Mouse (Mus musculus) gastrocnemius, postnatal 4 days (tissue): ENCODE measurements around the gene Azi2. TPM values are rescaled to one million over a fixed set of nuclear protein-coding genes. Genes with fewer than 3 reads are reported as not detected.
A peak's percentile ranks its signal among the peaks of the same experiment; 100 is the strongest.

Experiments
- DNase-seq, 2 experiments: peaks; one replicate each; pipeline ENCODE4 v3.0.0; 2021 to 2022; ENCODE audit warnings: low spot score in 2 of 2, mixed read lengths in 2 of 2
- long read RNA-seq, 2 experiments: library from polyadenylated mRNA; stranded (forward); transcript quantifications; one replicate each; pipeline ENCODE4 v2.0.0; 2021
- total RNA-seq, 2 experiments: library from RNA; stranded (reverse); gene quantifications; 2 replicates each; pipeline ENCODE4 v1.2.3; 2021

Gene Azi2
- 10 to 100 TPM; 52.4 to 57.3 TPM for total RNA-seq
- long read RNA-seq, experiment 1, transcript Azi2-201 (8 exons, 3,396 nt) = major isoform, 15 of 74 reads
- long read RNA-seq, experiment 1, partial matches to known transcripts = 2 of 74 reads
- long read RNA-seq, experiment 1, other reads (novel, unspliced or antisense) = 57 of 74 reads
- long read RNA-seq, experiment 2, transcript Azi2-201 (8 exons, 3,396 nt) = major isoform, 15 of 82 reads
- long read RNA-seq, experiment 2, partial matches to known transcripts = 3 of 82 reads
- long read RNA-seq, experiment 2, other reads (novel, unspliced or antisense) = 63 of 82 reads

DNA sequence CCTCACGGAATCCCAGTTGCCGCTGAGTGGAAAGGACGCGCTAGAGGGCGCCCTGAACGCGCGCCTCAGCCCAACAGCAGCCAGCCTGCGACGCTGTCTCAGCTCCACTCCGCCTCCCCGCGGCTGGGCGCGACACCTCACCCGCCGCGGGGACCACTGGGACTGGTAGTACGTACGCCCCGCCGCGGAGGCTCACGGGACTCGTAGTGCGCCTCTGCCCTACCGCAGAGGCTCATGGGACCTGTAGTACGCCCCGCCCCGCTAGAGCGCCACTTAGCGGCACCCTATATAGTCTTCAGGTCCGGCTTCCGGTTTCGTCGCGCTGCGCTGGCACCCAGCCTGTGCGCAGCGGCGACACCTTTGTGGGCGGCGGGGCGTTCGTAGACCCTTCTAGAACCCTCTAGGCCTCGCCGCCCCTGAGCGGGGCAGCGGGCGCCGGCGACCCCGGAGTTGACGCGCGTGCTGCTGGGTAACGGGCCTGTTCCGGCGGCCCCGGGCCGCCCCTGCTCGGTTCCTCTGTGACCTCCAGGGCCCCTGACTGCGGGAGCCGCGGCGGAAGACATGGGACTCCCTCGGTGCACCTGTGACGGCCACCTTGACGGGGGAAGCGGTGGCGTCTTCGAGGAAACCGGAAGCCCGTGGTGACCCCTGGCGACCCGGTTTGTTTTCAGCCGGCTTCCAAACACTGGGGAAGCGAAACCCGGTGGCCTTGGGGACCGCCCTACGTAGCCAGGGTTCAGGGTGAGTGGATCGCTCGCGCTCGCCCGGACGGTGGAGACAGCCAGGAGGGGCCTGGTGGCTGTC lies at the start of gene Azi2:
Azi2 (plus strand) TSS at position 282 of the 804 bp plus-strand sequence.
- DNase-seq = peak; percentile 92 to 98

GRCm38 (mm10) chr9:117996631-117997030 lies 43.7 kb upstream of the Azi2 start:
- DNase-seq = no peak

DNA sequence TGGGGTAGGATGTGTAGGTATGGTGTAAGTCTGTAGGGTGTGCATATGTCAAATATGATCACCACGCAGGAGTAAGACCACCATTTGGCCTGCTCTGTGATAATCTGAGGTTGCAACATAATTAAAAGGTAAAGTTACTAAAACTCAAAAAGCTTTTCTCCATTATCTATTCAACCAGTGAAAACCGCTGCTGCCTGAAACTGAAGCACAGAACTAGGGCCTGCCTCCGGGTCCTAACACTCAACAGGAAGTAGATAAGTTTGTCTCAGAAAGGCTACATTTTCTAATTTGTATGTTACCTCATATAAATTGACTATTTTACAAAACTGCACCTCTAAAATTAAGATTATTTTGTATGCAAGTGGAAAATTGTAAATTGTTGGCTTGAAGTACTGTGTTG lies 38.8 kb upstream of the Azi2 start:
- no peak for DNase-seq

- no peak for DNase-seq
Observed at GRCm38 (mm10) chr9:118003218-118003886, 36.9 kb upstream of the Azi2 start.

GRCm38 (mm10) chr9:118003937-118004336 lies 36.4 kb upstream of the Azi2 start:
- DNase-seq = no peak

GRCm38 (mm10) chr9:118012928-118013327 lies 27.4 kb upstream of the Azi2 start:
- no peak for DNase-seq

DNA sequence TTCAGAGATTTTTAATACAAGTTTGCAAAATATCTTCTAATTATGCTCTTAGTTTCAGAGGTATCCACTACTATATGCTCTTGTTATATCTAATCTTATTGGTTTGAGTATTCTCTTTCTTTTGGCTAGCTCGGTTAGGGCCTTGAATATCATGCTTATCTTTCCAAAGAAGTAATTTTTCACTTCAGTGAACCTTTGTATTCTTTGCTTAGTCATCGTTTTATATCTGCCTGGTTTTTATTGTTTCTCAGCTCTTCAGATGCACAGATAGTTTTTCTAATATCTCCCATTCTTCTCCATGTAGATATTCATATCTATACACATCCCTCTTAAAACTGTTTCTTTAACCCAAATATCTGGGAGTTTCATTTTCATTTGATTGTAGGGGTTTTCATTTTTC lies 15.3 kb upstream of the Azi2 start:
- no peak for DNase-seq

DNA sequence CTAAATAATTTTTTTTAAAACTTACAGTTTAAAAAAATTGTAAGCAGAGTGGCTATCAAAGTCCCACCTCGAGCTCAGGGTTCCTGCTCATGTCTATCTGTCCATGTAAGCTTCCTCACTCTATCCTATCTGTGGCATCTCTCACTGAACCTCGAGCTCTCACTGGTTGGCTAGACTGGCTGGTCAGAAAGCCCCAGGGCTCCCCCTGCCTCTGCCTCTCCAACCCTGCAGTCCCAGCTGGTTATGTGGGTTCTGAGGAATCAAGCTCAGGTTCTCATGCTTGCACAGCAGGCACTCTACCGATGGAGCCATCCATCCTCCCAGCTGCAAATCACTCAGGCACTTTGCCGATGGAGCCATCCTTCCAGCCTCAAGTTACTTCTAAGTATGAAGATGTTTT lies 10.8 kb upstream of the Azi2 start:
- no peak for DNase-seq

- no peak for DNase-seq
Observed at GRCm38 (mm10) chr9:118030252-118030651, 10.0 kb upstream of the Azi2 start.

GRCm38 (mm10) chr9:118031694-118032093 lies 8.6 kb upstream of the Azi2 start:
- no peak for DNase-seq

- DNase-seq = no peak
Observed at GRCm38 (mm10) chr9:118034990-118035389, 5.3 kb upstream of the Azi2 start.

DNA sequence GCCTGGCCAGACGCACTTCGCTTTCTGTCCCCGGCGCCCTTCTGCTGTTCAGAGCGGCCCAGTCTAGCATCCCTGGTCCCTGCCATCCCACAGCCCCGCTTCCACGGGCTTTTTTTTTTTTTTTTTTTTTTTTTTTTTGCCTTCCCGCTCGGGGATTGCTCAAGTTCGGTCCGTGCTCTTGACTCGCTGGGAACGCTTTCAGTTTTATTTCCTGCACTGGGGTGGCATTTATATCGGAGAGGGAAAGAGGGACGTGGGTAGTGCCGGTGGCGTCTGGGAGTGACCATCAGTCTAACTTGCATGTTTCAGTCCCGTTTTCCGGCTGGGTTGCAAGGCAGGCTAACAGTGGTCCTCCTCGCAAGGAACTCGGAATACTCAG lies 712 bp downstream of the Azi2 start:
- no peak for DNase-seq

- no peak for DNase-seq
Observed at GRCm38 (mm10) chr9:118041646-118042045, 1.3 kb downstream of the Azi2 start.

- DNase-seq = no peak
Observed at GRCm38 (mm10) chr9:118042738-118043137, 2.4 kb downstream of the Azi2 start.

DNA sequence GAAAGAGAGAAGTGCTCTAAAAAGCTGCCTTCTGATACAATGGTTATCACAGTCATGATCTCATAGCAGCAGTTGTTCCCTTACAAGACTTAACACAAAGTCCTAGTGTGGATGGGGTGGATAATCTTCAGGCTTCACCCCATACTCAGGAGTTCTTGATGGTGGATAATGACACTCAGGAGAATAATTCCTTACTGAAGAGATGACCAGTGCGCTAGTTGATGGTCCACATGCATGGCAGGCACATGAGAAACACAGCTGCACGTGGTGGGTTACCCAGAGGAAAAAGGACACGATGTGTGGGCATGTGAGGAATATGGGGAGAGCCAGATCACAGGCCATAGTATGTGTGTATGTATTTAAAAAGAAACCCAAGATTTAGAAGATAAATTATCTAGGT lies 3.3 kb downstream of the Azi2 start:
- no peak for DNase-seq

DNA sequence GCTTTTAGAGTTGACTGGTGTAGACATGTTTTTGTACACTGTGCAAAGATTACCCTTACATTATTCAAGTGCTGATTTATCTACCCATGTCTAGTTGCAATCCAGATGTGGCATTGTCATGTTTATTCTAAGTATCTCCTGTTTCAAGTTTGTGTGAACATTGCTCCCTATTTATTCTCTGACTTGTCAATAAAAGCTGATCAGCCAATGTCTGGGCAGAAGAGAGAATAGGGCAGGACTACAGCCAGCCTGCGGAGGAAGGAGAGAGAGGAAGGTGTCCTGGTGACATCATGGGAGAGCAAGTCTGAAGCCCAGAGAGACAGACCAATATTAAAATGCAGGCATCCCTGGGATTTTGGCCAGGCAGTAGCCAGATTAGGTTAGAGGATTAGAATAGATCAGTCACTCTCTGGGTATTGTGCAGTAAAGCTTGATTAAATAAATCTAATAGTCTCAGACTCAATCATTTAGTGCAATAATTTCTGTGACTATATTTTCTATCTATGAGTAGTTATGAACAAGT lies 4.8 kb downstream of the Azi2 start:
- no peak for DNase-seq

DNA sequence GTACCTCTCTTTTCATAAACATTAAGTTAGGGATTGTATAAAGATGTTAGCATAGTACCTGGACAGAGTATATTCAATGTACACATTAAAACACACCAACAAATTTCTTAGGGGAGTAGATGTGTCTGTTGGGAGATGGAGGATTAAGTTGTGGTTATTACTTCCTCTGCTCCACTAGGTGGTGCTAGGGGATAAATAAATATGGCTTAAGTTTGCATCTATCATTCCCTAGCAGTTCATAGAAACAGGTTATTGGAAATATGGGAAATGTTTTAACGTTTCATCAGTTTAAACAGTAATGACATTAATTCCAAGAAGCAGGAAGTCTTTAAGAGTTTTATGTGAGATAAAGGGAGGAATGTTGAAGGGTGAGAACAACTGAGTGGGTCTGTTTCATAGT lies 13.0 kb downstream of the Azi2 start:
- DNase-seq = no peak

- DNase-seq = no peak
Observed at GRCm38 (mm10) chr9:118059101-118059500, 18.8 kb downstream of the Azi2 start.

GRCm38 (mm10) chr9:118070442-118070841 lies 30.1 kb downstream of the Azi2 start:
- no peak for DNase-seq

DNA sequence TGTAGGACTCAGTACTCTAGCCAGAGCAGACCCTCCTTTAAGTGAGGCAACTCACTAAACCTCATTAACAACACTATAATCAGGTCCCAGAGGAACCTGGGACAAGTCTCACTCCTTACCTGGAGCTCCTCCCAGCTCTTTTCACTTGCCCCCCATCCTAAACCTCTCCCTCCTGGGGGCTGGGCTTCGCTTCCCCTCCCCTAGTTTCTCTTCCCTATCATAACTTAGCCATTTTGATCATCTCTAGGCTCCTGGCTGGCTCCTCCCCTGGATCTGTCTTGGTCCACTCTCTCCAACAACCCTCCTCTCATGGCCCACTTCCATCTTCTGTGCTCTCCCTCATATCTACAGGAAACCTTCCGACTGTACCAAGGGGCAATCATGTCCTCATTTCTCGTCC lies 31.0 kb downstream of the Azi2 start:
- DNase-seq = no peak

DNA sequence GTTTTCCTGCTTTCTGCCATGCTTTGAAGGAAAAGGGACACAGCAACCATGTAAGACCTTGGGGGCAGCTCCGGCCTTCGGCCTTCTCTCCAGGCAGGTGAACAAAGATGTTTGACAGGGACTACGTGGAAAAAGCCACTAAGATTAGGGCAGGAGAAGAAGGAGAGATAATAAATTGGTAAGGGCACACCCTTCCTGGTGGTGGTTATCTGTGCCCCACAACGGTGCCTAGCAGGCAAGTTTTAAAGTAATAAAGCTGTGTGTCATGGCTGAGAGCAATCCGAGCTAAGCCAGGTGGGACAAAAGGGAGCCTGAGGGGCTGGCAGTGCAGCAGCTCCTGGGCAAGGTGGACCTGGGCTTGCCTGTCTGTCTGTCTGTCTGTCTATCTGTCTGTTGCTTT lies 31.8 kb downstream of the Azi2 start:
- no peak for DNase-seq

DNA sequence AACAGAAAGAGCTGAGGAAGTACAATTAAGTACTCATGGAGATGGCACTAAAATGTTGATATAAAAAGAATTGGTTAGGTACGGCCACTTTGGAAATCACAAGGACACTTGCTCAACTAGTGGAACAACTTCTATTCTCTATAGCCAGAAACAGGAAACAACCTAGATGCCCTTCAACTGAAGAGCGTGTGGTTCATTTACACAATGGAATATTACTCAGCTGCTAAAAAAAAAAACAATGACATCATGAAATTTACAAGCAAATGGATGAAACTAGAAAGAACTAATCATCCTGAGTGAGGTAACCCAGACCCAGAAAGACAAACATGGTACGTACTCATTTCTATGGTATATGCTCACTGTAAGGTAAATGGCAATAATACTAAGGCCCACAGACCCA lies 33.1 kb downstream of the Azi2 start:
- DNase-seq = no peak
